Mouse (Mus musculus): ENCODE results near the gene Kcne1.

DNA sequence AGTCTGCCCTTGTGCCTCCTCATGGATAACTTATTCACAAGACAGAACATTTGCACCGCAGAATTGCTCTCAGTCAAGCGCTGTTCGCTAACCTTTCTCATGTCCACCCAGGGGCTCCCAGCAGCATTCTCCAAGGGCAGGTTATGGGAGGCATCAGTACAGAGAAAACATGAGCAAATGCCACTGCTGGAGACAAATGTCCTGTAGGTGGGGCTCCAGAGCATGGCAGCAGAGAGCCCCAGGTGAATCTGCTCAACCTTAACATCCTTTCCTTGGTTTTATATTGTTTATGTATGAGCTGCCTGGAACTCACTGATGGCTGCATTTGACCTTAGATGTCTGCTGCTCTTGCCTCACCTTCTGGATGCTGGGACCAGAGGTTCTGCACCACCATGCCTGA lies 34.5 kb upstream of the Kcne1 start:
- TF ChIP-seq CTCF (IDR thresholded peaks at IDR 0.05; ENCODE audit: borderline replicate concordance, control insufficient read depth, extremely low read depth, insufficient read depth, low read length, poor library complexity) (no peak), POLR2A (IDR thresholded peaks at IDR 0.05; ENCODE audit: control insufficient read depth, extremely low read depth, insufficient read depth, low read length, poor library complexity) (no peak)

All from thymus, adult 2 months (tissue).